Mouse (Mus musculus) cerebellum, postnatal 4 days (tissue): ENCODE results near the gene Camta1.

Experiments
- DNase-seq, 2 experiments: peaks; one replicate each; pipeline ENCODE4 v3.0.0; 2022; ENCODE audit warnings: low spot score in 2 of 2, mixed read lengths in 1 of 2

The Camta1 gene

DNA sequence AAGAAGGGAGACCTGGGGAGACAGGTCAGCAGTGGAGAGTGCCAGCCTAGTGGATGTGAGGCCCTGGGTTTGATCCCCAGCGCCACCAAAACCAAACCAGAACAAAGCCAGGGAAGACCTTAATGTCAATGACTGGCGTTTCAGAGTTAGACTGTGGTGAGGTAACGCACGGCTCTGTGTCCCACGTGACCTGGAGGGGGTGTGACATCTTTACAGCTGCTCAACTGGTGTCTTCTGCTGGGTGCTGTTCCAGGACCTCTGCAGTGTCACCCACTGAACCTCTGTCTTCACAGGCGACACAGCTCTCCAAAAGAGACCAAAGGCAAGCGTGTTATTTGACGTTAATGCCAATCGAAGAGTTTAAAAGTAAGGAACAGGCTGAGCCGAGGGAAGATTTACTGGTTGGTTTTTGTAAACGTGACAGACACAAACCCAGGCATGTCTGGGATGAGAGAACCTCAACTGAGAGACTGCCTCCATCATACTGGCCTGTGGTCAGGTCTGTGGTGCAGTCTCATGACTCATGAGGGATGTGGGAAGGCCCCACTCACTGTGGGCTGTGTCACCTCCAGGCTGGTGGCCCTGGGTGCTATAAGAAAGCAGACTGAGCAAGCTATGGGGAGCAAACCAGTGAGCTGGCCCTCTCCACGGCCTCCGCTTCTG is 855.9 kb downstream of the Camta1 start:
- no peak for DNase-seq

DNA sequence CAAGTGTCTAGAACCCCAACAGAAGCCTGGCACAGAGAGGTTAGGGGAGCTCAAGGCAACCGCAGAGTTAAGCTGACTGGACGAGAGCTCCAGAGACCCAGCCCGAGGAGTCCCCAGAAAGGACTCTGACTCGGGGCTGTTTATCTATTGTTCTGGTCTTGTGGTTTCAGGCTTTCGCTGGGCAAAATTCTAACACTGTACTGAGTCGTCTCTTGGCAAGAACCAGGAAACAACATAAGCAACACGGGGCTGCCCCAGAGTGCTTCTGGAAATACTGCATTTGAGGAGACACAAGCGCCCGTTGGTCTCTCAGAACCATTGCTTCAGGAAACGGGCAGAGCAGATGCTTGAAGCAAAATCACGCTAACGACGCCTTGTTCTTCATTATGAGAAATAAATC is 860.3 kb downstream of the Camta1 start:
- no peak for DNase-seq

DNA sequence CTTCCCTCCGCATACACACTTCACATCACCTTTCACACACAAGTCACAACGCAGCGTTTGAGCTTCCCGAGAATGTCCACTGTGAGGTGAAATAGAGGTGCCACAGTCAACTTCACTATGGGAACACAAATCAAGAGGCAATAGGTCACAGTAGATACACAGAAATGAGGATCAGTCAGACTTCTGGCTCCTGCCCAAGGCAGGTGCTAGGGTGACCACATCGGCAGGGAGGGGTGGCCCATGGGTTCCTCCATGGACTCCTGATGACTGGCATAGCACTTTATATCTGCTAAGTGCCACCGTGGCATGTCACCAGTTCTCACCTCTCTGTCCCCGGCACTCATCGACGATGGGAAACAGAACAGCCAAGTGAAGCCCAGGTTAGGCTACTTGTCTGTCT is 863.0 kb downstream of the Camta1 start:
- DNase-seq, result no peak

DNA sequence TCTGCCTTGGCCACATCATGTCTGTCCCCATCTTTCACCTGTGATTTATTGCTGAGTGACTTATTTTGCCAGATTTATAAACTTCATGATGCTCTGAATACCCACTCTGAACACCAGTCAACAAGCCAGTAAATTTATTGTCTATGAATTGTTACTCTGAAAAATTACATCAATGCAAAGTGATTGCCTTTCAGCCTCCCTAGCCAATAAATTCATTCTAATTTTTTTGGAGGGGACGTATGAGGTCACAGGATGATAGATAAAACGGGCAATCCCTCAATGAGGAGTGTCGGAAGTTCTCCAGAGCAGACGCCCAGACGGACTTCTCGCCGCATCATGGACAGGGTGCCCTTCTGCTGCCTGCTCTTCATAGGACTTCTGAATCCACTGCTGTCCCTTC is 864.9 kb downstream of the Camta1 start, which contains the start of gene Uts2:
Uts2 (plus strand) TSS at position 301 of the 400 bp plus-strand sequence.
- DNase-seq, result no peak

DNA sequence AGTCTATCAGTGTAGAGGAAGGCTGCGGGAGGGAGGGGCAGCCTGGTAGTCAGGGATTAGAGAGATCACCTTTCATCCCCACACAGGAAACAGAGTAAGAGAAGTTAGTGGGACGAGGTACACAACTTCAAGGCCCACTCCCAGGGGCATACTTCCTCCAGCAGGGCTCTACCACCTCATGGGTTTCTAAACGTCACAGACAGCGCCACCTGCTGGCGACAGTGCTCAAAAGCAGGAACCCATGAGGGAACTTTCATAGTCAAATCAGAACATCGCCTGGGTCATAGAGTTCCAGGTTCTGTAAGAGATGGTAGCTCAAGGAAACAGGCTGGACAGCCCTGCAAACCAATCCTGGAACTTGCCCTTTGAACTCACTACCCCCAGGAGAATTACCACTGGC is 871.5 kb downstream of the Camta1 start:
- no peak for DNase-seq

DNA sequence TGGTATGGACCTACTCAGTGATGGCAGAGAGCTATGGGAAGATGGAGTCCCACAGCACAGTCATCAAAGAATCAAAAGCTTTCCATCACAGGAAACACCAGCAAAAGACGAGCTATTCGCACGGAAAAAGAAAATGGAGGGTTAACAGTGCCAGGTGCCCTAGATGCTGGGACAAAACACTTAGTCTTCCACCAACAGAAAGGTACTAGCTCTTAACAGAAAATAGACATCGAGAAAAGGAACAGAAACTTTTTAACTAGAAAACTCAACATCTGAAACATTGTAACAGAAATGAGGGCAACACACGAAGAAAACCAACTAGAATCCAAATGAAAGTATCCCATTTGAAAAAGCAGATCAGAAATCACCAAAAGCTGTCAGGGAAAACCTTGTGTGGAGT is 881.5 kb downstream of the Camta1 start:
- no peak for DNase-seq

DNA sequence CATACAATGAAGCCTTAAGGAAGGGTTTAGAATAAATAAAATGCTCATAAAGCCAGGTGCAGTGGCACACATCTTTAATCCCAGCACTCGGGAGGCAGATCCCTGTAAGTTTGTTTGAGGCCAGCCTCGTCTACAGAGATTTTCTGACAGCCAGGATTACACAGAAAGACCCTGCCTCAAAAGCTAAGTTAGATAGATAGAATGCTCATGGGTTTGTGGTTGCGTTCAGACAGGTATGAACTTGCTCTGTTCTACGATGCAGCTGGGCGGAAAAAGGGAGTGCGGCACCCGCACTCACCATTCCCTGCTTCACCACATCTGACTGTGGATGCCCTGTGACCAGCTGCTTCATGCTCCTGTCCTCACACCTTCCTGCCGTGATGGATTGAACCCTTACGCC is 882.2 kb downstream of the Camta1 start:
- DNase-seq, result no peak

DNA sequence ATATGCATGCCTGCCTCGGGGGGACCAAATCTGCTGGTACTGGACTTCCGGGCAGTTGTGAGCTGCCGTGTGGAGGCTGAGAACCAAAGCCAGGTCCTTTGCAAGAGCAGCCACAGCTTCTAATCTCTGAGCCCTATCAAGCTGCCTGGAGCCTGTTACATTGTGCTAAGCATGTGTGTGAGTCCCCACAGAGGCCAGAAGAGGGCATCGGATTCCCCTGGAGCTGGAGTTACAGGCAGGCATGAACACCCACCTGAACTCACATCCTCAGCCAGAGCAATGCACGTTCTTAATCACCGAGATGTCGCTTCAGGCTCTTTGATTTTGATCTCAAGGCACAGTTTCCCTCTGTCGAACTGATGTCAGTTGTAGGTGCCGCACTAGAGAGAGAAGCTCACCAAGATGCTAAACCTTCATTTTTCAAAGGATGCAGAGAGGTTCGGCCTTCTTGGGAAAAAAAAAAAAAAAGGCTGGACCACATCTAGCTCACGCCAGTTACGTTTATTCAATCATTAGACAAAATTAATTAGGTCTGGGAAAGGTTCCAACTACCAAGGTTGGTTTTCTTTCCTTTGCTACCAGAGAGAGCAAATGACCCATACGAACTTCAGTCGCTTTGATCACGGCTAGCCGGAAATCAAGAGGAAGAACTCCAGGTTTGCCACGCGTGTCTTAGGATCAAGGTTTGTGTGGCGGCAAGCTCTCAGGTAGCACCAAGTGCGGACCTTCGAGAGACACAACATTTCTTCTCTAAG is 883.3 kb downstream of the Camta1 start:
- no peak for DNase-seq

DNA sequence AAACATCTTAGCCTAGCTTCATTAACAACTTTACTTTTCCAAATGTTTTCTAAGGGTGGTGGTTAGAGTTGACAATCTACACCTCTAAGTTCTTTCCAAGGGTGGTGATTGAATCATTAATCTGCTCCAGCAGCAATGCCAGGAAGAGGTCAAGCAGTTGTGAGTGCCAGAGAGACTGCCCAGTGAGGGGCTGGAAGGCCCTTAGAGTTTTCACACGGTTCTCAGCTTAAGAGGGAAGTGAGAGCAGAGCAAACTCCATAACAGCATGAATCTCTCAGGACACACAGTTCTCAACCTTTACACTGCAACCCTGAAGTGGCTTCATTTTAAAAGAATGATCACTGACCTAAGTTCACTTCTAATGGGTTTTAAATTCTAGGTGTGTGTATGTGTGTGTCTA is 886.5 kb downstream of the Camta1 start:
- DNase-seq, result no peak

DNA sequence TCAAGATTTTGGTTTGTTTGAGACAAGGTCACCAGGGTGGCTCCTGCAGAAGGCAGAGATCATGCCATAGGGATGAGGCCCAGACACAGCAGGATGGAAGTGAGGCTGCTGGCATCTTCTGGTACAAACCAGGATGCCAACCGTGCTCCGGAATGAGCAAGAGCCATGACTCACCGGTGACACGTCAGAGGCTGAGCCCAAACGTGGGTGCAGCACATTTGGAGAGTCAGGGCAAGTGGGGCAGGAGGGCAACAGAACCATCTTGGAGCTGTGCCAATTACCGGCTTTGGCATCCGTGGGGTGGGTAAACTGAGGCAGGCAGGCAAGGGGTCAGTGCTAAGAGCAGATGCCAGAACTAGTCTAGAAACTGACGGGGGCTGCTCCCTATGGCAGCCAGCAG is 888.4 kb downstream of the Camta1 start:
- DNase-seq, result no peak

DNA sequence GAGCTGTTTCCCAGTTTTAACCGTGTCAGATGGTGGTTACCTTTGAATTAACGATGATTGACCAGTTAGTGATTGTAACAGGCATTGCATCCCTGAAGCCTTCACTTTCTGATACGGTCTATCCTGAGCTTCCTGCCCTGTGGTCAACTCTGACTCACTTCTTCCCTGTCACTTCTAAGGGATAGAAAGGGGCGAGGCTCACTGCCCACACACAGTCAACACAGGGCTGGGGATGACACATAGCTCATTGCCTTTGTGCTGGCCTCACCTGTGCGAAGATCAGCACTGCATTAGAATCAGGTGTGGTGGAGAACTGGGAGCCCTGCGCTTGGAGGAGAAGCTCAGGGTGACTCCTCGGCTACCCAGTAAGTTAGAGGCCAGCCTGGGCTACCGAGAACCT is 892.7 kb downstream of the Camta1 start:
- DNase-seq, result no peak

DNA sequence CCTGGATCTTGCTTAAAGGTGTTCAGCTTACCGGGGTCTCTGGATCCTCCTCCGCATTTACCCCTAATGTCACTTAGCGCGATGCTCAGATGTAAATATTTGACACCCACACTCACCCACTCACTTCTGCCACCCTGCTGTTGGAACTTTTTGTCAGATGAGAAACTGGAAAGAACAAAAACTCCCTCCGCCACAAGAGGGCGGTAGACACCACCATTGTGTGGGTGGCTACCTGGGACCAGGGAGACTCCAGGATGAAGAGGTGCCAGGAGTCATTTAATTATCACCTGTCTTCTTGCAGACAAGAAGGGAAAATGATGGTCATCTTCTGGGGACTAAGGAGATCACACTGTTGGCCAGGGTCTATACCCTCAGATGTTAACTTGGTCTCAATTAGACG is 895.1 kb downstream of the Camta1 start:
- peak; percentile 39 to 67 for DNase-seq

DNA sequence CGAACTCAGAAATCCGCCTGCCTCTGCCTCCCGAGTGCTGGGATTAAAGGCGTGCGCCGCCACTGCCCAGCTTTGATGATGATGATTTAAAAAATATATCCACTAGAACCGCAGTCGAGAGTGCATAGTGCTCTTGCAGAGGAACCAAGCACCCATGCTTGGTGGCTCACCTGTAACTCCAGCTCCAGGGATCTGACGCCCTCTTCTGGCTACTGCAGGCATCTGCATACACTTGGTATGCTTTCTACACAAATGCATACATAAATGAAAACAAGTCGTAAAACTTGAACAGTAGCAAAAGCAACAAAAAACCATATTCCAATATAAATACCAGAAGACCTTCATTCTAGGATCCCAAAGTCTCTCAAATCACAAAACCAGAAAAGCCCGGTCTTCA is 896.1 kb downstream of the Camta1 start:
- no peak for DNase-seq

DNA sequence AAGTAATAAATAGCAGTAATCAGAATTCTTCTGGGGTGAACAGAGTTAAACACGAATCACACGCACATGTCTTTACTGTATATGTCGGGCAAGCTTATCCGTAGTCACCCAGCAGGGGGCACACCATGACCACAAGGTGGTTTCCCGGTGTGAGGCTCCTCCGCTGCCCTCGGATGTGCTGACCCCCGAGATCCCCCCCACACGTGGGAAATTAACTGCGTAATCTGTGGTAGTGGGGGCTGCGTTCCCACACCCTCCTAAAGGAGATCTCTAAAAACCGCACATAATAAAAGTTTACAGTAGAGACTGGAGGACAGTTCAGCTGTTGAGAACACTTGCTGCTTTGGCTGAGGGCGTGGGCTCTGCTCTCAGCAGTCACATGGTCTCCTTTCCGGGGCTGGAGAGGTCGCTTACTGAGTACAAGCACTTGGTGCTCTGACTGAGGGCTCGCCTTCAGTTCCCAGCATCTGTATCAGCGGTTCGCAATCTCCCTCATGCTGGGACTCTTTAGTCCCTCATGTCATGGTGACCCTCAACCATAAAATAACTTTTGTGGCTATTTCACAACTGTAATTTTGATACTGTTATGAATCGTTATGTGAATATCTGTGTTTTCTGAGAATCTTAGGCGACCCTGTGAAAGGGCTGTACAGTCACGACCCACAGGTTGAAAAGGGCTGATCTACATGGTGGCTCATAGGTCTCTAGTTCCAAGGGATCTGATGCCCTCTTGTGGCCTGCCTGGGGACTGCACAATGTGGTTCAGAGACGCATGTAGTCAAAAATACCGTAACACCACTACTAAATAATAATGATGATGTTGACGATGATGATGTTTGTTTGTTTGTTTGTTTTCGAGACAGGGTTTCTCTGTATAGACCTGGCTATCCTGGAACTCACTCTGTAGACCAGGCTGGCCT is 896.8 kb downstream of the Camta1 start:
- peak; percentile 76 to 91 for DNase-seq

DNA sequence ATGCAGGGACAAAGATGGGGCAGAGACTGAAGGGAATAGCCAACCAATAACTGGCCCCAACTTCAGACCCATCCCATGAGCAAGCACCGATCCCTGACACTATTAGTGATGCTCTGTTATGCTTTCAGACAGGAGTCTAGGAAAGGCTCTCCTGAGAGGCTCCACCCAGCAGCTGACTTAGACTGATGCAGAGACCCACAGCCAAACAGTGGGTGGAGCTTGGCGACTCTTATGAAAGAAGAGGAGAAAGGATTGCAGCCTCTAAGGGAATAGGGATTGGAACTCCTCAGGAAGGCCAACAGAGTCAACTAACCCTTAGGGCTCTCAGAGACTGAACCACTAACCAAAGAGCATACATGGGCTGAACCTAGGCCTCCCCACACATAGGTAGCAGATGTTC is 898.0 kb downstream of the Camta1 start:
- DNase-seq, result no peak

DNA sequence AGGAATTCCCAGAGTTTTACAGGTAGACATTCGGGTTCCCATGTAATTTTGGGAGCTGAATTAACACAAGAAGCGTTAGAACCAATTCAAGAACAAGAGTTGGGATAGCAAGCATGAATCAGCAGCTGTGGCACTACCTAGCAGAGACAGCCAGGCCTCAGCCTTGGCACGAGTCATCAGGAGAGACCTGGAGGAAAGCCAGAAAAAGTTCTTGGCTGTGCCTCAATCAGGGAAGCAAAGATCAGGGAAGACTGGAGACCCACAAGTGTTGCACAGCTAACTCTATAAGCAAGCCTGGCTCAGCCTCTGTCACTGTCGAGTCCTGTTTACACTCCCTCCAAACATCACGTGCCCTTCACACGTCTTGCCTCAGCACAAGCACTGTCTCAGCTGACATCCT is 899.4 kb downstream of the Camta1 start:
- DNase-seq, result no peak

DNA sequence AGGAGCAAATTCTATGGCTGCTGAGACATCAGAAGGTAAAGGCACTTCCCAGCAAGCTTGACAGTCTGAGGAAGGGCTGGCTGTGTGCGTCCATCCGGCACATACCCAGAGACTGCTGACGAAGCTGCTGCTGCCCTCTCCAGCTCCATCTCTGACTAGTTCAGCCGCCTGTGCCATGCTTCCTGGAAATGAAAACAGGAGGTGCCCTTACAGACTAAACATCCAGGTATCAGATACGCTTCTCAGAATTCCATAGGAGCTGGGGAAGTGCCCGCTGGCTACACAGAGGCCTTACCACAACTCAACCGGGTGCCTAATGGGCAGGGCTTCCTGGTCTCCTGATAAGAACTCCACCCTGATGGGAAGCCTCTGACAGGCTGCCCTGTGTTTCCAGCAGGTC is 903.1 kb downstream of the Camta1 start:
- no peak for DNase-seq

DNA sequence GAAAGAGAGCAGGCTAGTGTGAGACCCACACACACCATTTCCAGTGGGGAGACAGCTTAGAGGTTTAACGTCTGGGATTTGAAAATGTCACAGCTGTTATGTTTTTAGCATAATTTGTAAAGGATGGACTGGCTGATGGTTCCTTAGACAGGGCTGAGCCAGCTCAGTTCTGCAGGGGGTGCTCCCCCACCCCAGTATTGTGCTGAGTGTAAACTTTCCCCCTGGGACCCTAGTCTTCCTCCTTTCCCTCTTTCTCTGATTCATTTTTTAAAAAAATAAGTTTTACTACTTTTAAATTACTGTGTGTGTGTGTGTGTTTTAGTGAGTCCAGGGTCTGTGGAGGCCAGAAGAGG is 904.6 kb downstream of the Camta1 start:
- DNase-seq, result no peak

DNA sequence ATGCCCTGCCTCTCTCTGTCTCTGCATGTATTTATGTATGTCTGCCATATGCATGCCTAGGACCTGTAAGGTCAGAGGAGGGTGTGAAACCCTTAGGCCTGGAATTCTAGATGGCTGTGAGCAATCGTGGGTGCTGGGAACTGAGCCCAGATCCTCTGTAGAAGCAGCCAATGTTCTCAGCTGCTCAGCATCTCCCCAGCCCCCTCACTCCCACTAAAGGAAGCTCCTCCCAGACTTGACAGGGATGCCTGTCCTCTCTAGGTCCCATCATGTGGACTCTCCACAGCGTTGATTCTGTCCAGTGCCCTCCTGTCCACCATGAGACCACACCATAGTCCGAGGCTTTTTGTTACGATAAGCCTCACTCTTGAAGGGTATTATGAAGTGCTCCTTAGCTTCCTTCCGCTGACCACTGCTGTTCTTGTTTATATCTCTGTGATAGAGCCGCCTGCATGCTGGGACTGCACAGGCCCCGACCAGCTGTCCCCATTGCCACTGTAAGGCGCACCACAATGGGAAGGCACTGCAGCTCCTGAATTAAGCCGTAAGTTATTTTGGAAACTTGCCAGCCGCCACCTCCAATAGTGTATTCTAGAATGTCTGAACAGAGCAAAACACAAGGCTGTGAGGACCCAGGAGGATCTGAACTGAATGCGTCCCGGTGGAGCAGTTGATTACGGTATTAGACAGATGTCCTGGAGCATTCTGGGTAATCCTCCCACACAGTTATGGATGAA is 905.1 kb downstream of the Camta1 start:
- DNase-seq, result peak in 1 of 2 experiments; percentile 26

DNA sequence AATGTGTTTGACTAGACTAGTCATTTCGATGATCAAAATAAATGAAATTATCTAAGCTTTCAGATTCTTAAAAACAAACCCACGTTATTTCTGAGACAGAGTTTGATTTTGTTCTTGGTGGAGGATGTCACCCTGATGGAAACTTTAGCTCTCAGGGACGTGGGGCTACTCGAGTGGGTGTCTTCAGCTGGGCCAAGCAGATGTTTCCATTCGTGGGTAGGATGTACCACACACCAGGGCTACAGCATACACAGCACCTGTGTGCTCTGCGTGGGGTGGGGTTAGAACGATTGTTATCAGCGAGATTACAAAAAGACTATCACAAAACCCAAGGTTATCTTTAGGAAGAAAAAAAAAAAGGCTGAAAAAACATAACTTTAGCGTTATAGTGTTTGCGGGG is 910.7 kb downstream of the Camta1 start:
- no peak for DNase-seq

DNA sequence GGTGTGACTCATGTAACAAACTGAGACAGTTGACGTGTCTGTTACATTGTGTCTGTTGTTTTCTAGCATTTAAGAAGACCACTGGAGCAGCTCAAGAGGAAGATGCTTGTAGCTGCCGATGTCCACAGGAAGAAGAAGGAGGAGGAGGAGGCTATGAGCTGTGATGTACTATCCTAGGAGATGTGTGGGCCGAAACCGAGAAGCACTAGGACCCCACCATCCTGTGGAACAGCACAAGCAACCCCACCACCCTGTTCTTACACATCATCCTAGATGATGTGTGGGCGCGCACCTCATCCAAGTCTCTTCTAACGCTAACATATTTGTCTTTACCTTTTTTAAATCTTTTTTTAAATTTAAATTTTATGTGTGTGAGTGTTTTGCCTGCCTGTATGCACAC is 917.0 kb downstream of the Camta1 start:
- no peak for DNase-seq
